Mouse (Mus musculus) heart, adult 9 months (tissue): Measurements from ENCODE around the gene Pank4.

Source experiments
- DNase-seq, 2 experiments: peaks; one replicate each; pipeline ENCODE4 v3.0.0; 2022; ENCODE audit warnings: low spot score in 2 of 2

Gene Pank4

GRCm38 (mm10) chr4:154967173-154967572, 3.2 kb downstream of the Pank4 start:
- DNase-seq: no peak

GRCm38 (mm10) chr4:154972546-154972945, 8.6 kb downstream of the Pank4 start:
- no peak for DNase-seq

- peak; percentile 59 to 62 for DNase-seq
These were observed 10.3 kb downstream of the Pank4 start for GRCm38 (mm10) chr4:154974163-154974611.

- DNase-seq: no peak
These were observed 16.2 kb downstream of the Pank4 start for GRCm38 (mm10) chr4:154980110-154980509.

GRCm38 (mm10) chr4:154981076-154981475, 17.2 kb downstream of the Pank4 start:
- DNase-seq: no peak

- DNase-seq: no peak
These were observed 17.6 kb downstream of the Pank4 start for GRCm38 (mm10) chr4:154981530-154981929.

- no peak for DNase-seq
These were observed 18.6 kb downstream of the Pank4 start for GRCm38 (mm10) chr4:154982247-154983120.

GRCm38 (mm10) chr4:154983767-154984166, 19.8 kb downstream of the Pank4 start:
- DNase-seq: no peak

GRCm38 (mm10) chr4:154985151-154985777, 21.3 kb downstream of the Pank4 start:
- DNase-seq: no peak

GRCm38 (mm10) chr4:154986096-154986495, 22.2 kb downstream of the Pank4 start:
- peak; percentile 51 to 60 for DNase-seq

- no peak for DNase-seq
These were observed 22.8 kb downstream of the Pank4 start for GRCm38 (mm10) chr4:154986750-154987149.

GRCm38 (mm10) chr4:154994876-154995275, 31.0 kb downstream of the Pank4 start:
- DNase-seq: no peak

GRCm38 (mm10) chr4:154996572-154997154, 32.7 kb downstream of the Pank4 start:
- peak in 1 of 2 experiments; percentile 24 for DNase-seq

- no peak for DNase-seq
These were observed 35.5 kb downstream of the Pank4 start for GRCm38 (mm10) chr4:154999379-154999778.

- DNase-seq: no peak
These were observed 41.4 kb downstream of the Pank4 start for GRCm38 (mm10) chr4:155005278-155005677.

- DNase-seq: no peak
These were observed 42.4 kb downstream of the Pank4 start for GRCm38 (mm10) chr4:155006296-155006695.

- no peak for DNase-seq
These were observed 43.7 kb downstream of the Pank4 start for GRCm38 (mm10) chr4:155007641-155008040.

GRCm38 (mm10) chr4:155008075-155008474, 44.2 kb downstream of the Pank4 start:
- DNase-seq: no peak

GRCm38 (mm10) chr4:155009216-155009615, 45.3 kb downstream of the Pank4 start:
- no peak for DNase-seq

- peak; percentile 8 to 18 for DNase-seq
These were observed 46.9 kb downstream of the Pank4 start for GRCm38 (mm10) chr4:155010870-155011269.

GRCm38 (mm10) chr4:155011312-155012025, 47.5 kb downstream of the Pank4 start:
- no peak for DNase-seq

- no peak for DNase-seq
These were observed 48.2 kb downstream of the Pank4 start for GRCm38 (mm10) chr4:155012115-155012514.
